Mouse (Mus musculus) bone marrow macrophage, adult 2 months (primary cell): ENCODE data around the gene Agrp.

ENCODE experiments used
- CTCF ChIP-seq: IDR thresholded peaks from 2 replicates; pipeline ENCODE4 v1.5.1; 2012; ENCODE audit warnings: low read depth, mild to moderate bottlenecking, low read length, moderate library complexity
- POLR2A ChIP-seq: IDR thresholded peaks from 2 replicates; pipeline ENCODE4 v1.6.1; 2012; ENCODE audit warnings: mild to moderate bottlenecking, low read depth, low read length, borderline replicate concordance

GRCm38 (mm10) chr8:105533892-105534329 is 103.3 kb downstream of the Agrp start:
- TF ChIP-seq POLR2A (no peak), CTCF (peak; percentile 83)
